In the genomic region with DNA sequence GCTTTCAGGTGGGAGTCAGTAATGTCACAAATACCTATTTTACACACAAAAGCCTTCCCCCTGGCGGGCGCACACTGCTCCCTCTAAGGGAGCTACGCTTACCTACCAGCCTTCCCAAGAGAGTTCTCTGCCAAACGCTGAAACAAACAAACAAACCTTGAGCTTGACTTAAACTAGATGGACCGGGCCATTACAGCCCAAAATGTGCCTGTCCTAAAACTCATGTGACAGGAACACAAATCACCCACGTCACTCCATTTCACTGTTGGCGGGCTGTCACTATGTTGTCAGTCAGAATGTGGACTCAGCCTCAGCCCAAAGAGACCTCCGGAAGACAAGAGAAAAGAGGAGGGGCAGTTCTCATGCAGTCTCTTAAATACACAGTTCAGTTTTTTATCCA, we compare ENCODE assay signal across 8 mouse cellular contexts.
DNase-seq lines count a peak whose midpoint lies in the region; ATAC-seq and TF ChIP-seq lines count a peak whose summit lies in the region.

No protein-coding gene starts in this region.

- H3K4me2 ChIP-seq in heart, embryonic 11.5 days: peak overlapping the region; percentile 71
- H3K4me2 ChIP-seq in forebrain, embryonic 15.5 days (replicated peaks): peak overlapping the region; percentile 60
- H3K4me2 ChIP-seq in midbrain, postnatal 0 days (ENCODE audit: low read depth, low read length, poor library complexity, severe bottlenecking): peak overlapping the region; percentile 59

- no peaks in the 10 kb centered on the region for H3K9me3 ChIP-seq in heart, embryonic 11.5 days (replicated peaks; ENCODE audit: control insufficient read depth, low read length)
- no peaks in the 10 kb centered on the region for H3K9me3 ChIP-seq in forebrain, embryonic 15.5 days
- H3K9me3 ChIP-seq in midbrain, postnatal 0 days (ENCODE audit: low read length): no peaks in the 10 kb centered on the region

- H3K27ac ChIP-seq in heart, embryonic 11.5 days (ENCODE audit: low read depth, low read length): no peak overlapping the region
- no peak overlapping the region for H3K27ac ChIP-seq in forebrain, embryonic 15.5 days (replicated peaks)
- no peak overlapping the region for H3K27ac ChIP-seq in midbrain, postnatal 0 days (ENCODE audit: low read depth, low read length)

- no peaks in the 10 kb centered on the region for H3K36me3 ChIP-seq in heart, embryonic 11.5 days (ENCODE audit: control insufficient read depth, insufficient read depth, low read length)
- no peaks in the 10 kb centered on the region for H3K36me3 ChIP-seq in forebrain, embryonic 15.5 days
- H3K36me3 ChIP-seq in midbrain, postnatal 0 days (ENCODE audit: insufficient read depth, low read length): no peaks in the 10 kb centered on the region

- no peaks in the 10 kb centered on the region for H3K27me3 ChIP-seq in heart, embryonic 11.5 days (ENCODE audit: control insufficient read depth, insufficient read depth, low read length)
- no peaks in the 10 kb centered on the region for H3K27me3 ChIP-seq in forebrain, embryonic 15.5 days
- no peaks in the 10 kb centered on the region for H3K27me3 ChIP-seq in midbrain, postnatal 0 days (ENCODE audit: insufficient read depth, low read length)

- no peaks in the 10 kb centered on the region; the same call in 1 of the 2 replicates for H3K4me1 ChIP-seq in heart, embryonic 11.5 days (ENCODE audit: control insufficient read depth, insufficient read depth, low read length)
- peaks cover 13% of the 10 kb centered on the region for H3K4me1 ChIP-seq in forebrain, embryonic 15.5 days
- H3K4me1 ChIP-seq in midbrain, postnatal 0 days (ENCODE audit: insufficient read depth, low read length): peaks cover 11% of the 10 kb centered on the region

- WGBS in heart, embryonic 11.5 days (ENCODE audit: insufficient replicate concordance): 3% methylated on average over 8 of the region's 8 CpGs
- WGBS in forebrain, embryonic 15.5 days: 6% methylated on average over 8 of the region's 8 CpGs
- 6% methylated on average over 8 of the region's 8 CpGs for WGBS in midbrain, postnatal 0 days

- ATAC-seq in heart, embryonic 11.5 days (replicated peaks; ENCODE audit: insufficient number of reproducible peaks, low FRiP score, low TSS enrichment): no peak
- ATAC-seq in forebrain, embryonic 15.5 days (replicated peaks): 0 out of 2 replicates have a peak, but pooled peaks have one; percentile 51
- no peak; the same call in 1 of the 2 replicates for ATAC-seq in midbrain, postnatal 0 days (ENCODE audit: low FRiP score)

- H3K4me3 ChIP-seq in heart, embryonic 11.5 days (ENCODE audit: low read depth, low read length): peak overlapping the region; percentile 45
- peak overlapping the region; percentile 40 for H3K4me3 ChIP-seq in forebrain, embryonic 15.5 days
- peak overlapping the region; percentile 33; the same call in 1 of the 2 replicates for H3K4me3 ChIP-seq in midbrain, postnatal 0 days (ENCODE audit: low read depth, low read length)

- DNase-seq in heart, postnatal 4 days: no peak
- DNase-seq in kidney, postnatal 25 days: peak; percentile 38 to 64
- peak; percentile 19 for DNase-seq in midbrain, postnatal 0 days (ENCODE audit: low spot score)
- no peak for DNase-seq in gastrocnemius, postnatal 4 days (ENCODE audit: low spot score in 2 of 2)
- no peak for DNase-seq in cerebellum, adult 18-20 months
- DNase-seq in adrenal gland, postnatal 25 days: no peak

- peak; percentile 56 for TF ChIP-seq CTCF in midbrain, postnatal 0 days (IDR thresholded peaks at IDR 0.05)

- no peak overlapping the region for H3K9ac ChIP-seq in heart, embryonic 11.5 days (ENCODE audit: low read depth, low read length)
- no peak overlapping the region for H3K9ac ChIP-seq in forebrain, embryonic 15.5 days (replicated peaks)
- no peak overlapping the region for H3K9ac ChIP-seq in midbrain, postnatal 0 days (replicated peaks; ENCODE audit: low read length, poor library complexity, severe bottlenecking)

Comparison
In these comparisons a context has a peak if more than half of its experiments do, and no peak if none do; other contexts are left out.
1. DNase-seq: peak in kidney, postnatal 25 days (2 of 2) and midbrain, postnatal 0 days (single experiment); none in heart, postnatal 4 days (single experiment), gastrocnemius, postnatal 4 days (0 of 2), cerebellum, adult 18-20 months (0 of 2) and adrenal gland, postnatal 25 days (single experiment).
2. Peak in every context shown above with its lines, with median percentiles within 50 percentile points of each other: H3K4me2 ChIP-seq and H3K4me3 ChIP-seq.